ENCODE assay signal across 9 mouse cellular contexts in genomic region chr5:113114264-113115225, GRCm38 (mm10). TPM values are rescaled to one million over a fixed set of nuclear protein-coding genes. Genes with fewer than 3 reads are reported as not detected.
A peak's percentile ranks its signal among the peaks of the same experiment; 100 is the strongest.
DNase-seq lines count a peak whose midpoint lies in the region; ATAC-seq lines count a peak whose summit lies in the region.
"Had no signal": no experiment of that assay in that cellular context is flagged by ENCODE, and none has a peak within 500 bp of the region (broad histone marks: within the 10 kb centered on the region; RNA-seq: fewer than 3 reads in every experiment).

No protein-coding gene starts in this region.

- no peak for DNase-seq in forebrain, embryonic 10.5 days (ENCODE audit: extremely low spot score, low spot score)
- DNase-seq in forebrain, embryonic 11.5 days (ENCODE audit: low spot score): no peak
- DNase-seq in right cerebral cortex, adult 18-20 months: peak; percentile 63
- no peak for DNase-seq in right cerebral cortex, postnatal 4 days
- DNase-seq in ovary, postnatal 10 days (ENCODE audit: low spot score): no peak
- DNase-seq in adrenal gland, postnatal 36 days: no peak

- H3K27ac ChIP-seq in forebrain, embryonic 10.5 days: peak overlapping the region; percentile 13
- no peak overlapping the region for H3K27ac ChIP-seq in forebrain, embryonic 11.5 days (ENCODE audit: low read depth, low read length)
- peak overlapping the region; percentile 62 for H3K27ac ChIP-seq in limb, embryonic 12.5 days
- peak overlapping the region; percentile 61 for H3K27ac ChIP-seq in stomach, embryonic 14.5 days (ENCODE audit: low read length)

- WGBS in forebrain, embryonic 10.5 days: 65% methylated on average over 20 of the region's 20 CpGs
- WGBS in forebrain, embryonic 11.5 days: 56% methylated on average over 20 of the region's 20 CpGs
- WGBS in limb, embryonic 12.5 days: 32% methylated on average over 20 of the region's 20 CpGs
- WGBS in stomach, embryonic 14.5 days: 43% methylated on average over 20 of the region's 20 CpGs

- H3K27me3 ChIP-seq in forebrain, embryonic 10.5 days (ENCODE audit: poor library complexity, severe bottlenecking): no peaks in the 10 kb centered on the region
- no peaks in the 10 kb centered on the region for H3K27me3 ChIP-seq in forebrain, embryonic 11.5 days (ENCODE audit: control insufficient read depth, insufficient read depth, low read length)
- H3K27me3 ChIP-seq in limb, embryonic 12.5 days: no peaks in the 10 kb centered on the region
- no peaks in the 10 kb centered on the region for H3K27me3 ChIP-seq in stomach, embryonic 14.5 days (ENCODE audit: control insufficient read depth, insufficient read depth, low read length)

- no peak overlapping the region for H3K4me2 ChIP-seq in forebrain, embryonic 11.5 days (ENCODE audit: low read depth, low read length, severe bottlenecking)
- H3K4me2 ChIP-seq in limb, embryonic 12.5 days: no peak overlapping the region
- H3K4me2 ChIP-seq in stomach, embryonic 14.5 days (replicated peaks; ENCODE audit: low read depth, low read length): no peak overlapping the region

- H3K4me3 ChIP-seq in forebrain, embryonic 10.5 days: no peak overlapping the region
- H3K4me3 ChIP-seq in forebrain, embryonic 11.5 days (ENCODE audit: low read depth, low read length): no peak overlapping the region
- no peak overlapping the region for H3K4me3 ChIP-seq in limb, embryonic 12.5 days (replicated peaks)
- no peak overlapping the region for H3K4me3 ChIP-seq in stomach, embryonic 14.5 days (ENCODE audit: low read depth, low read length)

- H3K4me1 ChIP-seq in forebrain, embryonic 10.5 days: peaks cover 67% of the 10 kb centered on the region
- peaks cover 9% of the 10 kb centered on the region; the same call in 1 of the 2 replicates for H3K4me1 ChIP-seq in forebrain, embryonic 11.5 days (replicated peaks; ENCODE audit: control insufficient read depth, insufficient read depth, low read length)
- peaks cover 61% of the 10 kb centered on the region for H3K4me1 ChIP-seq in limb, embryonic 12.5 days (replicated peaks)
- H3K4me1 ChIP-seq in stomach, embryonic 14.5 days (ENCODE audit: control insufficient read depth, insufficient read depth, low read length): peaks cover 28% of the 10 kb centered on the region

- no peaks in the 10 kb centered on the region for H3K36me3 ChIP-seq in forebrain, embryonic 10.5 days (replicated peaks)
- H3K36me3 ChIP-seq in forebrain, embryonic 11.5 days (ENCODE audit: control insufficient read depth, insufficient read depth, low read length): no peaks in the 10 kb centered on the region
- H3K36me3 ChIP-seq in limb, embryonic 12.5 days: no peaks in the 10 kb centered on the region
- no peaks in the 10 kb centered on the region for H3K36me3 ChIP-seq in stomach, embryonic 14.5 days (ENCODE audit: control insufficient read depth, insufficient read depth, low read length)

- no peak overlapping the region; the same call in 1 of the 2 replicates for H3K9ac ChIP-seq in forebrain, embryonic 11.5 days (ENCODE audit: low read length)
- no peak overlapping the region for H3K9ac ChIP-seq in limb, embryonic 12.5 days (replicated peaks)
- no peak overlapping the region for H3K9ac ChIP-seq in stomach, embryonic 14.5 days (replicated peaks; ENCODE audit: low read depth, low read length)

- no peak for ATAC-seq in forebrain, embryonic 11.5 days (replicated peaks; ENCODE audit: low FRiP score)
- ATAC-seq in limb, embryonic 12.5 days (ENCODE audit: insufficient number of reproducible peaks, insufficient read depth, low FRiP score, low TSS enrichment, low read depth): no peak
- no peak for ATAC-seq in stomach, embryonic 14.5 days (ENCODE audit: insufficient number of reproducible peaks, insufficient read depth, low FRiP score, low read depth)

- no peaks in the 10 kb centered on the region for H3K9me3 ChIP-seq in forebrain, embryonic 10.5 days
- no peaks in the 10 kb centered on the region for H3K9me3 ChIP-seq in forebrain, embryonic 11.5 days (ENCODE audit: control insufficient read depth, low read length)
- no peaks in the 10 kb centered on the region for H3K9me3 ChIP-seq in limb, embryonic 12.5 days
- no peaks in the 10 kb centered on the region for H3K9me3 ChIP-seq in stomach, embryonic 14.5 days (ENCODE audit: control insufficient read depth, low read depth, low read length)

RNA-seq across cellular contexts. Expression of gene Crybb3, which starts 33.2 kb away (rescaled TPM):
- polyA plus RNA-seq in forebrain, embryonic 10.5 days (2016; fragmentation: Nextera tagmentation; extraction: Ambion mirVana): 1.0 TPM in 2 replicates
- polyA plus RNA-seq in forebrain, embryonic 11.5 days (2014; fragmentation: Nextera tagmentation; extraction: Ambion mirVana): 0.76 TPM in 2 replicates
- polyA plus RNA-seq in limb, embryonic 12.5 days (2016; fragmentation: Nextera tagmentation; extraction: Ambion mirVana): 1.4 TPM in 2 replicates
- 1.1 and 2.1 TPM in 2 replicates for polyA plus RNA-seq in stomach, embryonic 14.5 days (2014; fragmentation: Nextera tagmentation; extraction: Ambion mirVana)
- 1 to 10 TPM in 1 of 2 experiments, not detected in 1; 1.9 TPM for total RNA-seq in adrenal gland, postnatal 36 days (2021)
- total RNA-seq: neutrophil, adult 5-6 weeks had no signal

RNA-seq across cellular contexts. Expression of gene Crybb2, which starts 44.6 kb away (rescaled TPM):
- polyA plus RNA-seq in forebrain, embryonic 10.5 days (2016; fragmentation: Nextera tagmentation; extraction: Ambion mirVana): not detected in 2 replicates
- polyA plus RNA-seq in forebrain, embryonic 11.5 days (2014; fragmentation: Nextera tagmentation; extraction: Ambion mirVana): not detected in 2 replicates
- not detected in 2 replicates for polyA plus RNA-seq in limb, embryonic 12.5 days (2016; fragmentation: Nextera tagmentation; extraction: Ambion mirVana)
- polyA plus RNA-seq in stomach, embryonic 14.5 days (2014; fragmentation: Nextera tagmentation; extraction: Ambion mirVana): not detected in 2 replicates
- not detected for total RNA-seq in adrenal gland, postnatal 36 days (2021)
- total RNA-seq: neutrophil, adult 5-6 weeks had no signal
